Mouse (Mus musculus) testis, adult 2 months (tissue): ENCODE measurements around the gene Nr3c2. TPM values are rescaled to one million over a fixed set of nuclear protein-coding genes. Genes with fewer than 3 reads are reported as not detected.

Source experiments
- H3K27ac ChIP-seq: fragments of 200-500 bp; 2 replicates; pipeline ENCODE4 v1.5.1; 2012; ENCODE audit warnings: low read depth, low read length; ENCODE audit not compliant: control insufficient read depth, insufficient read depth
- H3K27me3 ChIP-seq: fragments of 200-500 bp; 2 replicates; pipeline ENCODE4 v1.6.1; 2012; ENCODE audit warnings: mild to moderate bottlenecking, low read length, moderate library complexity; ENCODE audit not compliant: control insufficient read depth, insufficient read depth
- H3K36me3 ChIP-seq: fragments of 200-500 bp; 2 replicates; pipeline ENCODE4 v1.6.1; 2012; ENCODE audit warnings: mild to moderate bottlenecking, low read length; ENCODE audit not compliant: control insufficient read depth, insufficient read depth
- H3K4me1 ChIP-seq: fragments of 200-500 bp; 2 replicates; pipeline ENCODE4 v1.6.1; 2012; ENCODE audit warnings: low read length; ENCODE audit not compliant: control insufficient read depth, insufficient read depth
- H3K4me3 ChIP-seq: fragments of 200-500 bp; 2 replicates; pipeline ENCODE4 v1.5.1; 2012; ENCODE audit warnings: low read depth, mild to moderate bottlenecking, low read length, moderate library complexity, mixed read lengths; ENCODE audit not compliant: control insufficient read depth
- CTCF ChIP-seq: fragments of 200-500 bp; IDR thresholded peaks from 2 replicates; pipeline ENCODE4 v1.5.1; 2012; ENCODE audit warnings: low read depth, mild to moderate bottlenecking, inconsistent platforms, low read length, moderate library complexity; ENCODE audit not compliant: control insufficient read depth, insufficient read depth, insufficient replicate concordance
- POLR2A ChIP-seq: fragments of 200-500 bp; IDR thresholded peaks from 2 replicates; pipeline ENCODE4 v1.6.1; 2012; ENCODE audit warnings: low read depth, mild to moderate bottlenecking, inconsistent platforms, low read length, moderate library complexity; ENCODE audit not compliant: control insufficient read depth
- polyA plus RNA-seq: library from polyadenylated mRNA; depleted of rRNA; stranded (reverse); fragments of >200 nt; gene quantifications from 2 replicates; pipeline ENCODE4 v1.2.3, GENCODE M21; 2012

The Nr3c2 gene
- polyA plus RNA-seq, 1 experiment, result 4.0 TPM

- no peak overlapping the region for H3K27ac ChIP-seq
- TF ChIP-seq CTCF (no peak), POLR2A (no peak)
- no peaks in the 10 kb centered on the region for H3K27me3 ChIP-seq
- no peaks in the 10 kb centered on the region for H3K36me3 ChIP-seq
- H3K4me1 ChIP-seq, result no peaks in the 10 kb centered on the region
- no peak overlapping the region for H3K4me3 ChIP-seq
Measured at GRCm38 (mm10) chr8:77082687-77083086, 183.4 kb downstream of the Nr3c2 start.

- H3K4me1 ChIP-seq, result no peaks in the 10 kb centered on the region
- H3K4me3 ChIP-seq, result no peak overlapping the region
- H3K27ac ChIP-seq, result no peak overlapping the region
- no peaks in the 10 kb centered on the region for H3K36me3 ChIP-seq
- no peaks in the 10 kb centered on the region for H3K27me3 ChIP-seq
- TF ChIP-seq CTCF, result no peak
- no peak for TF ChIP-seq POLR2A
Measured at GRCm38 (mm10) chr8:77086036-77086435, 186.8 kb downstream of the Nr3c2 start.

DNA sequence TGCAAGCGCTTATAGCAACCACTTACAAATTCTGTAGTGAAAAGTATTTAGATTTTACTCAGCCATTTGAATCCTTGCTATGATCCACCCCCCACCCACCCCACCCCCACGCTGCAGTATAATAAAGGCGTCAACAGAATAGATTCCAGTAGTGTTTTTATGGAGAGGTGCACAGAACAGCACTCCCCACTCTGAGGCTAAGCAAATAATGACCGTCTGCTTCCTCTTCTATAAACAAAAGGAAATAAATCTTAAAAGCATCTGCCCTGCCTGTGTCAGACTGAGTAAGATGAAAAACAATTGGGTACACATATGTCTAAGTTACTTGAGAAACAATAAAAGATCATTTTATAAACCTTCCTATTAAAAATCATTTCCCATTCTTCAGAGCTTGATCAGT is 197.5 kb downstream of the Nr3c2 start:
- TF ChIP-seq POLR2A (no peak), CTCF (no peak)
- Histone ChIP-seq H3K36me3 (no peaks in the 10 kb centered on the region), H3K4me1 (peaks cover 5% of the 10 kb centered on the region), H3K27ac (no peak overlapping the region), H3K4me3 (no peak overlapping the region), H3K27me3 (no peaks in the 10 kb centered on the region)

- H3K36me3 ChIP-seq, result no peaks in the 10 kb centered on the region
- H3K27me3 ChIP-seq, result no peaks in the 10 kb centered on the region
- H3K27ac ChIP-seq, result no peak overlapping the region; the same call in 1 of the 2 replicates
- TF ChIP-seq CTCF, result no peak
- peak; percentile 55; the same call in 1 of the 2 replicates for TF ChIP-seq POLR2A
- H3K4me1 ChIP-seq, result peaks cover 5% of the 10 kb centered on the region
- peak overlapping the region; percentile 62 for H3K4me3 ChIP-seq
Measured at GRCm38 (mm10) chr8:77098101-77098500, 198.9 kb downstream of the Nr3c2 start.

DNA sequence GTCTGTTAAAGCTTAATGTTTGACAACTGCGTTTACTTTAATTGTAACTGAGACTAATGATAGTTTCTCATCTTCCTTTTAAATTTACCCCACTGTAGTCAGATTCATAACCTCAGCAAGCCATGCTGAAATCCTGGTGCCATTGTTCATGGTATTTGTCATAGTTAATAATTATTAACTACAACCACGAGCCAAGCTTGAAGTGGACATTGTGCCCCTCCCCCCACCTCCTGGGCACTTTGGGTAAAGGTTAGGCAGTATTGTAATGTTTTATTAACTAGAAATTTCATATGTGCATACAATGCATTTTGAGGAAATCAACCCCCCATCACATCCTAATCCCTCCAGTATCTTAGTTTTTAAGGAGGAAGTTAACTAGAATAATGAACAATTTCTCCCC is 201.1 kb downstream of the Nr3c2 start:
- Histone ChIP-seq H3K36me3 (no peaks in the 10 kb centered on the region), H3K27ac (no peak overlapping the region), H3K4me1 (peaks cover 5% of the 10 kb centered on the region), H3K4me3 (no peak overlapping the region), H3K27me3 (no peaks in the 10 kb centered on the region)
- TF ChIP-seq CTCF (no peak), POLR2A (no peak)

GRCm38 (mm10) chr8:77102879-77103278 is 203.6 kb downstream of the Nr3c2 start:
- Histone ChIP-seq H3K27ac (no peak overlapping the region), H3K27me3 (no peaks in the 10 kb centered on the region), H3K4me3 (no peak overlapping the region), H3K36me3 (no peaks in the 10 kb centered on the region), H3K4me1 (peaks cover 5% of the 10 kb centered on the region)
- TF ChIP-seq CTCF (no peak), POLR2A (no peak)

- Histone ChIP-seq H3K4me1 (no peaks in the 10 kb centered on the region), H3K4me3 (no peak overlapping the region), H3K27ac (no peak overlapping the region), H3K36me3 (no peaks in the 10 kb centered on the region), H3K27me3 (no peaks in the 10 kb centered on the region)
- TF ChIP-seq POLR2A, result no peak
- TF ChIP-seq CTCF, result no peak
Measured at GRCm38 (mm10) chr8:77112719-77113118, 213.5 kb downstream of the Nr3c2 start.

GRCm38 (mm10) chr8:77114769-77115168 is 215.5 kb downstream of the Nr3c2 start:
- no peak for TF ChIP-seq CTCF
- TF ChIP-seq POLR2A, result no peak
- H3K4me3 ChIP-seq, result no peak overlapping the region
- no peak overlapping the region for H3K27ac ChIP-seq
- no peaks in the 10 kb centered on the region for H3K4me1 ChIP-seq
- no peaks in the 10 kb centered on the region for H3K36me3 ChIP-seq
- H3K27me3 ChIP-seq, result no peaks in the 10 kb centered on the region
